Mouse (Mus musculus) fat pad, adult 2 months (tissue): ENCODE data around the gene Rb1.

Source experiments
- DNase-seq: peaks from one replicate; pipeline ENCODE4 v3.0.0-alpha.2; 2011; ENCODE audit warnings: low read depth, low spot score; ENCODE audit errors: extremely low read depth

The Rb1 gene

DNA sequence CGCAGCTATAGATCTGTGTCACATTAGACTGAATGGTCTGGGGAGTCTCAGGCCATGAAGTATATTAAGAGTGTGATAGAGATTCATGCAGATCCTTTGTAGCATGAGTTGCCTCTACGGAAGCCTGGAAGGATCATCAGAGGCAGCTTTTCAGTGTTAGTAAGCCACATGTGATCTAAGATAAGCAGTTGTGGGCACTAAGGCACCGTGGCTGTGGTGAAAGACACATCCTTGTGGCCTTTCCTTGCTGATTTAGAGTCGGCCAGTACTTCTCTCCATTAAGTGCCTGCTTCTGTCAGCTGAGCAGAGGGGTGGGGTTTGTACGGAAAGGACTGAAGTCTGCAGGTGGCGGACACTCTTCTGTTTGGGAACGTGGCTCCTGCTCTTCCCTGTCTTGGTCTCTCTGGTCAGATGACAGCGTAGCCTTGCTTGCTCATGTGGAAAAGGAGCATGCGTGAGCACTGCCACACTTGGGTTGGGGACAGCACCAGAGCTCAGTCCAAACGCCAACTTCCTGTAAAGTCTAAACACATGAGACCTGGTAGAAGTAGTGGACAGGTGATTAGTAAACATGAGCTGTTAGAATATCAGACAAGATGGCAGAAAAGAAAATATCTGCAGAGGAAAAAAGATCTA is 162.1 kb downstream of the Rb1 start:
- no peak for DNase-seq

DNA sequence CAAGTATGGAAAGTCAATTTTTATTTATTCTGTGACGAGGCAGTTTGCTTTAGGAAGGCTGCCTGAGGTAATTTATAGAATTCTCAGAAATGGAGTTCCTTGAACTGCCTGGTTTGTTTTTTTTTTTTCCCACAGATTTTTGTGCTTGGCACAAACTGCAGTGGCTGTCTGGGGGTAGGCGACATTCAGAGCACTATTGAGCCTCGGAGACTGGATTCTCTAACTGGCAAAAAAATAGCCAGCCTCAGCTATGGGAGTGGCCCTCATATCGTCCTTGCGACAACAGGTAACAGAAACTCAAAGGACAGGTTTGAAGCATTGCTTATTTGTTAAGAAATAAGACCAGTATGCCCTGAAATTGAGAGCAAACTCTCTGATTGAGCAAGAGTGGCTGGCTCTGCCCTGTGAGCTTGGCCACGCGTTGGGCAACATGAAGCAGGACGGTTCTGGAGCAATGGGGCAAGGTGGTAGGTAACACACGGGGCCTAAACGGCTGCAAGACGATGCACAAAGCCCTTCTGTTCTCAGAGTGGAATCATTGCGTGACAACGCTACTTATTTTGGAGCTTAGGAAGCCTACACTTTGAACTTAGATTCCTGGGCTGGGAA is 163.3 kb downstream of the Rb1 start:
- peak; percentile 50 for DNase-seq

DNA sequence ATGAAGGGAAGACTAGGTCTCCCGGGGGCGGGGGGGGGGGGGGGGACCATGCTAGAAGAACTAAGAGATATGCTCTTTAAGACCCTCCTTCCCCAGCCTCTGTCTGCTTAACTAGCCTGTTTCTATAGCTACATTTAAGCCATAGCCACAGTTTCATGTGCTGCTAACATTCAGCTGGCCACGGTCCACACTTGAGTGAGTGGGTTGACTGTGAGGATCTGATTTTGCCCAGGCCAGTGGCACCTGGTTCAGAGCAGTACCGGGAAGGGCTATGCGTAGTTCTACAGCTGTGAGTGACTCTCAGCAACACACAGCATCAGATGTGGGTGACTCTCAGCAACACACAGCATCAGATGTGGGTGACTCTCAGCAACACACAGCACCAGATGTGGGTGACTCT is 164.3 kb downstream of the Rb1 start:
- no peak for DNase-seq

DNA sequence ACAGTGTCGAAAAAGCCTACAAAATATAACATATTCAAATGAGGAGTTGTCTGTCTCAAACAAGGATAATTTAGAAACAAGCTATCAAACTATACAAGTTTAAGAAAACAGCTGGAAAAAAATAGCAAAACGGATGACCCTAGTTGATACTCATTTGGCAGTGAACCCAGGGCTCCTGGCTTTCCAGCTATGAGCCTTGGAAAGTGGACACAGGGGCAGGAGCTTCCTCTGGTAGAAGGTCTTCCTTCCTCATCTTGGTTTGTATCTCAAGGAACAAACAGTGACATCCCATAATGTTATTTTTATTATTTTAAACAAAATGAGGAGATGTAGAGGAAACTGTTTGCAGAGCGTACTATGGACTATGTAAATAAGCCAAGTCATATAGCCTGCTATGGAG is 177.5 kb downstream of the Rb1 start:
- DNase-seq: no peak

DNA sequence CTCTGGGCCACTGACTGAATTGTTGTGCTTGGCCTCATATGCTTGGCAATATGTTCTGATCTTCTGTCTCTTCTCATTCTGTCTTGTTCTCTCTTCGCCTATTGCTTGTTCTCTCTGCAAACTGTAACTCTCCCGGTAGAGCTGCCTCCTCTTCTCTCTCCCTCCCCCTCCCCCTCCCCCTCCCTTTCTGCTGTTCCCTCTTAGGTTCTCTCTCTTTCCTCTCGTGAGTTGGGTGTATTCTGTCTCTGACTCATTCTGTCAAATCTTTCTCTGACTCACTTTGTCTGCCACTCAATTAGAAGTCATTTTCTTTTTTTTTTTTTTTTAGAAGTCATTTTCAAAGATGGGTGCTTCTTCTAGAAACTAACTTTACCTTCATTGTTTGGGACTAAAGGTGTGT is 178.9 kb downstream of the Rb1 start:
- no peak for DNase-seq

DNA sequence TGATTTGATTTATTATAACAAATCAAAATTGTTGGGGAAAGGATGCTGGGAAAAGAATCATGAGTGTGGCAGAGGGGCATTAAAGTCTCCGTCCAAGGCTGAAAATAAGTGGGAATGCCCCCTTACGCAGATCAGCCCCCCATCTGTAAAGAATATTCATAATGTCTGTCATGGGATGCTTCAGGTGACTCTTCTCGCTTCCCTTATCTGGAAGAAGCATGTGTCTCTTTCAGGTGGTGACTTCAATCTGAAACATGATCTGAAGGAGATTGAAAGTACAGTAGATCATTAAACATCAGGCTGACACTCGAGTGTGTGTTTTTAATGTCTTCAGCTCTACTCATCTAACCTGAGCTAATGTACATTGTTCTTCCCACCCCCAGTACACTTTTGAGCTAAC is 180.1 kb downstream of the Rb1 start:
- no peak for DNase-seq

DNA sequence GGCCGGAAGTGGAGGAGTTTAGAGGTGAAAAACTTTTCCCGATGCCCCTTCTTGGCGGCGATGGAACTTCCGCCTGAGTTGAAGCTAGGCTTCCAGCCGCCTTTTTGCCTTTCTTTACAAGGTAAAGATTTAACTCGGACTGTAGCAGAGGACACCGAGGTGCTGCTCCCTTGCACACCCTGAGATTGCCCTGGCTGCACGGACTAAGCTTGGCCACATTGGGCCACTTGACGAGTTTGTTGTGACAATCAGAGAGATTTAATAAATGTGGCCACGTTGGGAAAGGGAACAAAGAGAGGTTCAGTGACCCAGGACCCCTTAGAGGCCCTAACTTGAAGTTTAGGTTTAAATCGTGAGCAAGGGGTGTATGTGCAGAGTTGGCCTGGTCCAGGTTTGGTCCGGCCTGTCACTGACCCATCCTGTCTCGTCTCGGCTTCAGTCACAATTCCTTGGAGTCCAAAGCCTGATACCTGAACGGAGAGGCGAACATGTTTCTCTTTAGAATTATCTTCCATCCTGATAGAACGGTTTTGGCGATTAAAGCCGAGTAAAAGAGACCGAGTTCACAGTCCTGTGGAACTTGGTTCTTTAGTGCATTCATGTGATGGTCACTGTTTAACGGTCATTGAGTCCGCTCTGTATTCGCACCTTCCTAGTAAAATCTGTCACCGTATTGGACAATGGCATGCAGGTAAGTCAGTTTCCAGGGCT is 181.8 kb downstream of the Rb1 start:
- DNase-seq: no peak

DNA sequence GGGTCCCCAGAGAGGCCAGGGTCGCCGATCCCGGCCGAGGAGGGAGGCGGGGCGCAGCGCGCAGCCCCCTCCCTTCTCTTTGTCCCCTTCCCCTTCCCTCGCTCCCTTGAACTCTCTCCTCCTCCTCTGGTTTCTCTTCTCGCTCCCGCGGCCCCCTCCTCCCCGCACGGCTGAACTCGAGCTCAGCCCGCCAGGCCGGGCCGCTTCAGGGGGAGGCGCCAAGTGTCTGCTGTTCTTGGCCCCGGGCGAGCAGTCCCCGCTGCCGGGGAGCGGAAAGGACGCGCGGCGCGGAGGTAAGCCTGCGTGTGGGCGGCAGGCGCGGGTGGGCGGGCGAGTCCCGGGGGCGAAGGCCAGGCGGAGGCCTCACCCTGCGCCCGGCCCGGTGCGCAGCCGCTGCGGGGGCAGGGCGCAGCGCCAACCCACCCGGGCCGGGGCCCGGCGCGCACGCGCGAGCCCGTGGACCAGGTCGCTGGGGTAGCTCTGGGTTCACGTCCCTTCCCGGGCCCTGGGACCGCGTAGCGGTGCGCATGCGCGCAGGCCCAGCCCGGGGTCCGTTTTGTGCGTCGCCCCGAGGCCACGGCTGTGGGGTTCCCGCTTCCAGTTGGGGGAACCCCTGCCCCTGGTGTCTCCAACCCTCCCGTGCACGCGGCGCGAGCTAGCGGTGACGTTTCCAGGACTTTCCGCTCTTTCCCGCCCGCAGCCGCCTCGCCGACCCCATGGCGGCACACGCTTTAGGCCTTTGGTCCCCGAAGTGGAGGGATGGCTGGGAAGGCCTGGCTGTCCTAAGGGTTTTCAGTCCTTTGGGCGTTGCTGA is 182.5 kb downstream of the Rb1 start:
- no peak for DNase-seq

DNA sequence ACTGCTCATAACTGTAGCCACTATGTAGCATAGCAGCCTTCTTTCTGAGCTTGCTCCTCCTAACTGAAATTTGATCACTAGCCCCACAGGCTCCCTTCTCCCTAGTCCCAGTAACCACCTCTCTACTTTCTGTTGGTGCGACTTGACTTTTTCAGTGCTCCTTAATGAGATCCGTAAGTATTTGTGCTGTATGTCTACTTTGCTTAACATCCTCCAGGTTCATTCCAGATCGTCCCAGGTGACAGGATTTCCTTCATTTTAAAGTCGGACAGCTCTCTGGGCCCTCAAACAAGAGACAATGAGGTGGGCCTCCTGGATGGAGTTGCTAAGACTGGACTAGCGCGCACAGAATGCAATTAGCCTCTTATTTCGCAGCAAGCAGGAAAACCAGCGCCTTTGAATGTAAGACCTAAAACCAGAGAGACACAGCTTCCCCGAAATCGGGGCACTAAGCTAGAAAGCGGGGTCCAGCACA is 183.2 kb downstream of the Rb1 start:
- DNase-seq: no peak

DNA sequence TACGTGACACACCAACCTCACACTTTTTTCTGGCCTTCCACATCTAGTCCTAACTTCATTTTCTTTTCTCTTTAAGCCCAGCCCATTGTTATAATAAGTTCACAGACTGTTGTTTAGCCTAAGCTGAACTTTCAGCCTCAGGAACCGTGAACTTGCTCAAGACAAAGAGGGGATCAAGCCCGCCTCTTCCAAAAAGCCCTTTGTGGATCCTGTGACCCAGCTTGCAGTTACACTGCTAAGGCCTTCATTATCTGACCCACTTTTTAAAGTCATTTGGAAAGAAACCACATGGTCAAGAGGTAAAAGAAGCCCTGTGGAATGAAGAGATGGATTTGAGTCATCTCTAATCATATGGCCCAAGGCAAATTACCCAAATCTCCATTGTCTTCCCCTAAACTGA is 183.8 kb downstream of the Rb1 start:
- DNase-seq: no peak

DNA sequence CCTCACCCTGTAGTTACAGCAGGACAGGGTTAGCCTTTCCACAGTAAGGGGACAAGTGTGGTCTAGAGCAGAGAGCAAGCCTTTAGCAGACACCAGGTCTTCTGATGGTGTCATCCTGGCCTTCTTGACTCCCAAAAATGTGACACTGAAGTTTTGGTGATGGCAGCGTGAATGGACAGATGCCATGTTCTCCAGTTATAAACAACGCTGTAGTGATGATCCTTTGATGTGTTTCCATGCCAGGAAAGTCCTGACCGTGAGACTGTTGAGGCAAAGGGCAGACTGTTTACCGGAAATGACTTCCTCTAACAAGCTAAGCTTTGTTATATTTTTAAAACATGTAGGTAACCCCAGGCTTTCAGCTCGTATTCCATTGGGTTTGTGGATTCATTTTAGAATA is 185.8 kb downstream of the Rb1 start:
- no peak for DNase-seq

DNA sequence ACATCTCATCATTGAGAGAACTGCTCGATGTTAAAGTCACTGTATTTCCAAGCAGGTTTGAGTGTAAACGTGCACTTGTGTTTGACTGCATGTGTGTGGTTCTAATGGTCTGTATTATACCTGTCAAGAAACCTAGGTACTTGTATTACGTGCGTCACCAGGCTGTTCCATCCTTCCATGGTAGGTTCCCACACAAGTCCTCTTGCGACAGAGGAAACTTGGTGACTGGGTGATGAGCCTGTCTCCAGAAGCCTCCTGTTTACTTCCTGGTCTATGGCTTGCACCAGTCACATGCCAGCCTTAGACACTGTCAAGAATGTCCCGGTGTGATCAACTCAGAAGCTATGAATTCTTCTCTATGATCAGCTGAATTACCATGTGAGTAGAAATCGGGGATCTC is 187.1 kb downstream of the Rb1 start:
- DNase-seq: no peak

DNA sequence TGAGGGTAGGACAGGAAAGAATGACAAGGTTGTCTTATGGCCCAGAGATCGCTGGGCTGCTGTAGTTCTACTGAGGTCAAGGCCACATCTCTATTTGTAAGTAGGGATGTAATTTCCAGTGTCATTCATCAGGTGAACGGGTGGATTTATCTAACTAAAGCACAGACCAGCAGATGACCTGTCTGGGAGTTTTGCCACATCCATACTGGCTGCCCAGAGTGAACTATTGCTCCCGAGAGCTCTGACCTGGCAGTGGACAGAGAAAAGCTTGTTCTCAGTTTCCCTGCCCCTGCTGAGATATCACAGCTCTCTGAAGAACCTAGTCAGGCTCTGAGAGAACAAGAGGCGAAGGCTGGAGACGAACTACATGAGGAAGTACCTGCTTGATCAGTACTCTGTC is 188.4 kb downstream of the Rb1 start:
- no peak for DNase-seq
